Mouse (Mus musculus): Measurements from ENCODE around the gene Rftn1. TPM values are rescaled to one million over a fixed set of nuclear protein-coding genes. Genes with fewer than 3 reads are reported as not detected.

The Rftn1 gene
- polyA plus RNA-seq, 1 experiment from 2014 or later: 9.0 TPM

- Histone ChIP-seq H3K4me3 (ENCODE audit: low read length) (no peak overlapping the region), H3K9ac (ENCODE audit: low read depth, low read length) (no peak overlapping the region), H3K4me1 (ENCODE audit: control insufficient read depth, insufficient read depth, low read length) (no peaks in the 10 kb centered on the region), H3K36me3 (ENCODE audit: control insufficient read depth, insufficient read depth, low read length) (no peaks in the 10 kb centered on the region), H3K27me3 (replicated peaks; ENCODE audit: control insufficient read depth, insufficient read depth, low read length) (no peaks in the 10 kb centered on the region), H3K4me2 (ENCODE audit: low read depth, low read length) (no peak overlapping the region), H3K9me3 (ENCODE audit: control insufficient read depth, low read length) (no peaks in the 10 kb centered on the region), H3K27ac (ENCODE audit: low read length) (no peak overlapping the region)
- ATAC-seq: no peak
- 80% methylated on average over 5 of the region's 5 CpGs for WGBS
These were observed 96.4 kb downstream of the Rftn1 start for GRCm38 (mm10) chr17:50094077-50094476.

- 56% methylated on average over 3 of the region's 3 CpGs for WGBS
- Histone ChIP-seq H3K9ac (ENCODE audit: low read depth, low read length) (no peak overlapping the region), H3K9me3 (ENCODE audit: control insufficient read depth, low read length) (no peaks in the 10 kb centered on the region), H3K4me3 (ENCODE audit: low read length) (no peak overlapping the region), H3K4me2 (ENCODE audit: low read depth, low read length) (no peak overlapping the region), H3K4me1 (ENCODE audit: control insufficient read depth, insufficient read depth, low read length) (no peaks in the 10 kb centered on the region), H3K36me3 (ENCODE audit: control insufficient read depth, insufficient read depth, low read length) (no peaks in the 10 kb centered on the region), H3K27me3 (replicated peaks; ENCODE audit: control insufficient read depth, insufficient read depth, low read length) (no peaks in the 10 kb centered on the region), H3K27ac (ENCODE audit: low read length) (no peak overlapping the region)
- ATAC-seq: no peak
These were observed 97.1 kb downstream of the Rftn1 start for GRCm38 (mm10) chr17:50093356-50093755.

GRCm38 (mm10) chr17:50092848-50093247 is 97.6 kb downstream of the Rftn1 start:
- Histone ChIP-seq H3K4me1 (ENCODE audit: control insufficient read depth, insufficient read depth, low read length) (no peaks in the 10 kb centered on the region), H3K9me3 (ENCODE audit: control insufficient read depth, low read length) (no peaks in the 10 kb centered on the region), H3K4me2 (ENCODE audit: low read depth, low read length) (no peak overlapping the region), H3K9ac (ENCODE audit: low read depth, low read length) (no peak overlapping the region), H3K27ac (ENCODE audit: low read length) (no peak overlapping the region), H3K27me3 (replicated peaks; ENCODE audit: control insufficient read depth, insufficient read depth, low read length) (no peaks in the 10 kb centered on the region), H3K4me3 (ENCODE audit: low read length) (no peak overlapping the region), H3K36me3 (ENCODE audit: control insufficient read depth, insufficient read depth, low read length) (no peaks in the 10 kb centered on the region)
- no peak for ATAC-seq
- WGBS: 87% methylated on average over 8 of the region's 8 CpGs

- 56% methylated on average over 6 of the region's 6 CpGs for WGBS
- ATAC-seq: no peak
- H3K27me3 ChIP-seq (replicated peaks; ENCODE audit: control insufficient read depth, insufficient read depth, low read length): no peaks in the 10 kb centered on the region
- no peak overlapping the region for H3K4me3 ChIP-seq (ENCODE audit: low read length)
- no peak overlapping the region for H3K27ac ChIP-seq (ENCODE audit: low read length)
- H3K4me2 ChIP-seq (ENCODE audit: low read depth, low read length): no peak overlapping the region
- no peaks in the 10 kb centered on the region for H3K36me3 ChIP-seq (ENCODE audit: control insufficient read depth, insufficient read depth, low read length)
- no peaks in the 10 kb centered on the region for H3K9me3 ChIP-seq (ENCODE audit: control insufficient read depth, low read length)
- H3K9ac ChIP-seq (ENCODE audit: low read depth, low read length): no peak overlapping the region
- H3K4me1 ChIP-seq (ENCODE audit: control insufficient read depth, insufficient read depth, low read length): no peaks in the 10 kb centered on the region
These were observed 98.6 kb downstream of the Rftn1 start for GRCm38 (mm10) chr17:50091829-50092228.

- no peak for ATAC-seq
- 89% methylated on average over 8 of the region's 8 CpGs for WGBS
These were observed 100.7 kb downstream of the Rftn1 start for GRCm38 (mm10) chr17:50089725-50090124.

GRCm38 (mm10) chr17:50088054-50088453 is 102.4 kb downstream of the Rftn1 start:
- no peaks in the 10 kb centered on the region for H3K36me3 ChIP-seq (ENCODE audit: control insufficient read depth, insufficient read depth, low read length)
- H3K9me3 ChIP-seq (ENCODE audit: control insufficient read depth, low read length): no peaks in the 10 kb centered on the region
- 74% methylated on average over 3 of the region's 3 CpGs for WGBS

More at GRCm38 (mm10) chr17:50089725-50090124, 100.7 kb downstream of the Rftn1 start:
- H3K27ac ChIP-seq (ENCODE audit: low read length): no peak overlapping the region
- no peak overlapping the region for H3K4me2 ChIP-seq (ENCODE audit: low read depth, low read length)
- no peak overlapping the region for H3K4me3 ChIP-seq (ENCODE audit: low read length)
- no peaks in the 10 kb centered on the region for H3K4me1 ChIP-seq (ENCODE audit: control insufficient read depth, insufficient read depth, low read length)
- H3K36me3 ChIP-seq (ENCODE audit: control insufficient read depth, insufficient read depth, low read length): no peaks in the 10 kb centered on the region
- no peak overlapping the region for H3K9ac ChIP-seq (ENCODE audit: low read depth, low read length)
- no peaks in the 10 kb centered on the region for H3K9me3 ChIP-seq (ENCODE audit: control insufficient read depth, low read length)
- H3K27me3 ChIP-seq (replicated peaks; ENCODE audit: control insufficient read depth, insufficient read depth, low read length): no peaks in the 10 kb centered on the region

GRCm38 (mm10) chr17:50086887-50087286 is 103.6 kb downstream of the Rftn1 start:
- H3K4me2 ChIP-seq (ENCODE audit: low read depth, low read length): no peak overlapping the region
- no peaks in the 10 kb centered on the region for H3K36me3 ChIP-seq (ENCODE audit: control insufficient read depth, insufficient read depth, low read length)
- no peak overlapping the region for H3K27ac ChIP-seq (ENCODE audit: low read length)
- H3K9ac ChIP-seq (ENCODE audit: low read depth, low read length): no peak overlapping the region
- H3K27me3 ChIP-seq (replicated peaks; ENCODE audit: control insufficient read depth, insufficient read depth, low read length): no peaks in the 10 kb centered on the region
- no peaks in the 10 kb centered on the region for H3K9me3 ChIP-seq (ENCODE audit: control insufficient read depth, low read length)
- H3K4me1 ChIP-seq (ENCODE audit: control insufficient read depth, insufficient read depth, low read length): no peaks in the 10 kb centered on the region
- WGBS: 57% methylated on average over 4 of the region's 4 CpGs
- no peak overlapping the region for H3K4me3 ChIP-seq (ENCODE audit: low read length)
- no peak for ATAC-seq

More at GRCm38 (mm10) chr17:50088054-50088453, 102.4 kb downstream of the Rftn1 start:
- Histone ChIP-seq H3K27ac (ENCODE audit: low read length) (no peak overlapping the region), H3K27me3 (replicated peaks; ENCODE audit: control insufficient read depth, insufficient read depth, low read length) (no peaks in the 10 kb centered on the region), H3K9ac (ENCODE audit: low read depth, low read length) (no peak overlapping the region), H3K4me2 (ENCODE audit: low read depth, low read length) (no peak overlapping the region), H3K4me1 (ENCODE audit: control insufficient read depth, insufficient read depth, low read length) (no peaks in the 10 kb centered on the region), H3K4me3 (ENCODE audit: low read length) (no peak overlapping the region)
- ATAC-seq: no peak

- H3K36me3 ChIP-seq (ENCODE audit: control insufficient read depth, insufficient read depth, low read length): no peaks in the 10 kb centered on the region
- no peak overlapping the region for H3K4me3 ChIP-seq (ENCODE audit: low read length)
- no peaks in the 10 kb centered on the region for H3K4me1 ChIP-seq (ENCODE audit: control insufficient read depth, insufficient read depth, low read length)
- ATAC-seq: no peak
- H3K4me2 ChIP-seq (ENCODE audit: low read depth, low read length): no peak overlapping the region
- no peak overlapping the region for H3K27ac ChIP-seq (ENCODE audit: low read length)
- no peaks in the 10 kb centered on the region for H3K9me3 ChIP-seq (ENCODE audit: control insufficient read depth, low read length)
- 92% methylated on average over 6 of the region's 6 CpGs for WGBS
- H3K9ac ChIP-seq (ENCODE audit: low read depth, low read length): no peak overlapping the region
- H3K27me3 ChIP-seq (replicated peaks; ENCODE audit: control insufficient read depth, insufficient read depth, low read length): no peaks in the 10 kb centered on the region
These were observed 105.8 kb downstream of the Rftn1 start for GRCm38 (mm10) chr17:50084721-50085120.

- Histone ChIP-seq H3K9ac (ENCODE audit: low read depth, low read length) (no peak overlapping the region), H3K4me1 (ENCODE audit: control insufficient read depth, insufficient read depth, low read length) (no peaks in the 10 kb centered on the region), H3K27ac (ENCODE audit: low read length) (no peak overlapping the region), H3K4me2 (ENCODE audit: low read depth, low read length) (no peak overlapping the region), H3K9me3 (ENCODE audit: control insufficient read depth, low read length) (no peaks in the 10 kb centered on the region), H3K36me3 (ENCODE audit: control insufficient read depth, insufficient read depth, low read length) (no peaks in the 10 kb centered on the region), H3K27me3 (replicated peaks; ENCODE audit: control insufficient read depth, insufficient read depth, low read length) (no peaks in the 10 kb centered on the region), H3K4me3 (ENCODE audit: low read length) (no peak overlapping the region)
- ATAC-seq: no peak
- WGBS: 89% methylated on average over 4 of the region's 4 CpGs
These were observed 106.5 kb downstream of the Rftn1 start for GRCm38 (mm10) chr17:50083937-50084336.

- WGBS: 84% methylated on average over 3 of the region's 3 CpGs
These were observed 107.5 kb downstream of the Rftn1 start for GRCm38 (mm10) chr17:50082947-50083346.

More at GRCm38 (mm10) chr17:50082947-50083346, 107.5 kb downstream of the Rftn1 start:
- no peak overlapping the region for H3K4me2 ChIP-seq (ENCODE audit: low read depth, low read length)
- no peaks in the 10 kb centered on the region for H3K36me3 ChIP-seq (ENCODE audit: control insufficient read depth, insufficient read depth, low read length)
- H3K9me3 ChIP-seq (ENCODE audit: control insufficient read depth, low read length): no peaks in the 10 kb centered on the region
- no peak overlapping the region for H3K4me3 ChIP-seq (ENCODE audit: low read length)
- H3K4me1 ChIP-seq (ENCODE audit: control insufficient read depth, insufficient read depth, low read length): no peaks in the 10 kb centered on the region
- no peak overlapping the region for H3K9ac ChIP-seq (ENCODE audit: low read depth, low read length)
- H3K27me3 ChIP-seq (replicated peaks; ENCODE audit: control insufficient read depth, insufficient read depth, low read length): no peaks in the 10 kb centered on the region
- ATAC-seq: no peak
- H3K27ac ChIP-seq (ENCODE audit: low read length): no peak overlapping the region
